Mouse (Mus musculus): ENCODE measurements around the gene Nmu.

DNA sequence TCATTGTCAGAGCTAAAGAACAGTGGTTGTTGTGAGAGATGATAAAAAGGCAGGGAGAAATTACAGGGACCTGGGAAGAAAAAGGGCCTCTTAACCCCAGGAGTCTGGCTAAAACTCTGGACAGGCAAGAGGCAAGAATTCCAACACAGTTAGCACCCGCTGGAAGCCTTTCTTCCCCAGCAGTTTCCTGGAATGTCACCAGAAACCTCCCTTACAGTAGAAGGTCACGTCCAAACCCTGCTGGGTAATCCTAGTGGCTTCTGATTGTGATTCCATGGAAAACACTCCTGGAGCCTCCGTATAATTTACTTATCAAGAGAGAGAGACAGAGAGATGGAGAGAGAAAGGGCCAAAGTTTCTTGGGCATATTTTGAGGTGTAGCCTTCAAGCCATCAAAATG is 15.6 kb upstream of the Nmu start:
- TF ChIP-seq ZNF384 (IDR thresholded peaks at IDR 0.05; ENCODE audit: low read depth, low read length) (no peak), HCFC1 (IDR thresholded peaks at IDR 0.05; ENCODE audit: borderline replicate concordance, insufficient read depth, low read length) (no peak), CHD2 (IDR thresholded peaks at IDR 0.05; ENCODE audit: low read depth, low read length) (no peak), ZC3H11A (IDR thresholded peaks at IDR 0.05; ENCODE audit: borderline replicate concordance, low read depth, low read length) (no peak)

Data from ES-E14 (cell line).